Mouse (Mus musculus) small intestine, adult 2 months (tissue): ENCODE data around the gene Rnf6. TPM values are rescaled to one million over a fixed set of nuclear protein-coding genes. Genes with fewer than 3 reads are reported as not detected.
A peak's percentile ranks its signal among the peaks of the same experiment; 100 is the strongest.

ENCODE experiments used
- H3K27ac ChIP-seq: fragments of 200-500 bp; 2 replicates; pipeline ENCODE4 v1.5.1; 2012; ENCODE audit warnings: low read depth, low read length, control low read depth, inconsistent platforms; ENCODE audit not compliant: insufficient read depth
- H3K27me3 ChIP-seq: fragments of 200-500 bp; 2 replicates; pipeline ENCODE4 v1.6.1; 2012; ENCODE audit warnings: mild to moderate bottlenecking, moderate library complexity, low read length, inconsistent platforms; ENCODE audit not compliant: control insufficient read depth, insufficient read depth
- H3K36me3 ChIP-seq: fragments of 200-500 bp; 2 replicates; pipeline ENCODE4 v1.6.1; 2012; ENCODE audit warnings: mild to moderate bottlenecking, low read length, control low read depth, inconsistent platforms; ENCODE audit not compliant: control insufficient read depth, insufficient read depth
- H3K4me1 ChIP-seq: fragments of 200-500 bp; 2 replicates; pipeline ENCODE4 v1.6.1; 2012; ENCODE audit warnings: low read length, inconsistent platforms, mixed read lengths; ENCODE audit not compliant: control insufficient read depth, insufficient read depth, insufficient read length
- H3K4me3 ChIP-seq: fragments of 200-500 bp; 2 replicates; pipeline ENCODE4 v1.5.1; 2012; ENCODE audit warnings: low read depth, mild to moderate bottlenecking, control low read depth, inconsistent platforms, low read length, moderate library complexity
- CTCF ChIP-seq: fragments of 200-500 bp; IDR thresholded peaks from 2 replicates; pipeline ENCODE4 v1.5.1; 2012; ENCODE audit warnings: low read depth, mild to moderate bottlenecking, control low read depth, inconsistent platforms, low read length, moderate library complexity, mixed read lengths; ENCODE audit not compliant: insufficient replicate concordance, insufficient read length; ENCODE audit errors: extremely low read depth
- POLR2A ChIP-seq: fragments of 200-500 bp; IDR thresholded peaks from 2 replicates; pipeline ENCODE4 v1.6.1; 2012; ENCODE audit warnings: low read depth, mild to moderate bottlenecking, control low read depth, inconsistent platforms, low read length, moderate library complexity
- WGBS: fragments of 180-500 bp; shearing (Covaris S2); methylation state at CpG from one replicate; pipeline ENCODE4 v1.1.7; 2018; 5-methylcytosine and 5-hydroxymethylcytosine counted together
- polyA plus RNA-seq: library from polyadenylated mRNA; depleted of rRNA; stranded (reverse); fragments of >200 nt; gene quantifications from 2 replicates; pipeline ENCODE4 v1.2.3, GENCODE M21; 2012; rRNA removed

Gene Rnf6
- 6.1 and 12.9 TPM in 2 replicates for polyA plus RNA-seq

DNA sequence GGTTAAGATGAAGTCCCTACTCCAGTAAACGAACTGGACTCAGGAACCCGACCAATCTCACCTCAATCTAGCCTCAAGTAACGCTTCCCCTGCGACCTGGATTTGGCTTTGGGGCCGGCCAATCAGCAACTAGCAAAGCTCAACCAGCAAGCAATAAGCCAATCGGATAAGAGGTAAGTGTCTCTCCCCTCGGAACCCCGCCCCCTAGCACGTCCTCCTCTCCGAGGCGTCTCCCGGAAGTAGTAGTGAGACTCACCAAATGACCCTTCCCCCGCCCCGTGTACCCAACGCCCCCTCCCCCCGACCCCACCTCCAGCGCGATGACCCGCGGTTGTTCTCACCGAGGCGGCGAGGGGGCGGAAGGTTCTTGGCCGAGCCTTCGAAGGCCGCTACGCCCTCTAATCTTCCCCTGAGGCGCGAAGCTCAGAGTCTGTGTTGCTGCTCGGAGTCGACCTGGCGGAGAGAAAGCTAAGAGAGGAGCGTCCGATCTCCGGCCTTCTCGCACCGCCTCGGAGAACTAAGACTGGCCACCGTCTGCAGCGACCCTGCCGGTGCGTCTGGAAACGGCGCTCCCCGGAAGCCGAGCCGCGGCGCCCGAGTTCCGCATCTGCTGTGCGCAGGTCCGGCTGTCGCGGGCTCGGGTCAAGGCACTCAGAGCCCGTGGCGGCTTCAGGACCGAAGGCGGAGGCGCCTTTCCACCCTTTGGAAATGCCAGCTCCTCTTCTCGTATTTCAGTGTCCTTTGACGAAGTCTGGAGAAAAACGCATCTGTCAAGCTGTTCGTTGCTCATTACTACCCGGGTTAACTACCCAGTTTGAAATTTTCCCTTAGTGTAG, at the start of gene Rnf6:
Gene Rnf6, minus strand, starts transcription at position 677 of the 836 bp plus-strand sequence.
- Histone ChIP-seq H3K27ac (peak within 1 kb of the TSS; percentile 98), H3K4me3 (peak within 1 kb of the TSS; percentile 72), H3K4me1 (peaks cover 3% of the 10 kb centered on the region; the same call in 1 of the 2 replicates), H3K27me3 (no peaks in the 10 kb centered on the region), H3K36me3 (peaks cover 19% of the 10 kb centered on the region)
- TF ChIP-seq POLR2A (peak; percentile 62), CTCF (no peak)
- WGBS = under 1% methylated on average over 63 of the region's 67 CpGs

DNA sequence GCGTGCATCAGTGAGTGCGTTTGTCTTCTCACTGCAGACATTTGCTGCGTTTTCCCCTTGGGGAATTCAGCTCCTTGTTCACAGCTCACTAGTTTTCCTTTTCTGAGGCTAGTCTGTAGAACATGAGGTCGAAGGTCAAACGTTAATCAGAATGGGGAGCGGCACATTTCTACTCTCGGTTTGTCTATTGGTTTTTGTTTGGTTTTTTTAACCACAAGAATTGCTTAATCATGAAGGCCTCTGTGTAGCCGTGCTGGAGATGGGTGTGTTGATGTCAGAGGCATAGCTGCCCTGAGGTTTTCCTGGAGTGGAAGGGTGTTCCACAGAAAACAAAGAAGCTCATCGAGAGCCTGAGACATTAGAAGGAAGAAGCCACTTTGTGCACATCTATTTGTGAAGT, 49.2 kb upstream of the Rnf6 start:
- WGBS = 56% methylated on average over 9 of the region's 9 CpGs
- Histone ChIP-seq H3K27ac (peak overlapping the region; percentile 38), H3K27me3 (no peaks in the 10 kb centered on the region), H3K36me3 (peaks cover 10% of the 10 kb centered on the region), H3K4me1 (no peaks in the 10 kb centered on the region; the same call in 1 of the 2 replicates), H3K4me3 (no peak overlapping the region)
- TF ChIP-seq POLR2A = no peak
- TF ChIP-seq CTCF = no peak

DNA sequence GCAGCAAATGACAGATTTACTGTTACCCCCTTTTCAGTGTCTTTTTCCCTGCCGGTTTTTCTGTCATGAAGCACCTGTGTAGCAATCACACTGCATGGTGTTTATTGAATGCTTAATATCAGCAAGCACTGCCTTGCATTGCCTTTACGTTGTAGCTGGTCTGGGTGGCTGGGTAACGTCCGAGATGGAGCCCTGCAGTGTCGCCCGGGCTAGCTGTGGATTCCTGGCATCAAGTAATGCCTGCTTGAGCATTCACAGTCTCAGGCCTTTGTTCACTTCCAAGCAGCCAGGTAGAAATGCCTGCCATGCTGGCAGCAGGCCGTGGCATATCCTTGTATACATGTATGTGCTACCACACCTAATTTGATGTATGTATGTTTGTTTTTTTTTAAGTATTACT, 46.4 kb upstream of the Rnf6 start:
- Histone ChIP-seq H3K4me3 (no peak overlapping the region), H3K36me3 (peaks cover 5% of the 10 kb centered on the region; the same call in 1 of the 2 replicates), H3K27ac (no peak overlapping the region), H3K4me1 (no peaks in the 10 kb centered on the region; the same call in 1 of the 2 replicates), H3K27me3 (no peaks in the 10 kb centered on the region)
- no peak for TF ChIP-seq POLR2A
- no peak for TF ChIP-seq CTCF
- WGBS = 87% methylated on average over 7 of the region's 7 CpGs

DNA sequence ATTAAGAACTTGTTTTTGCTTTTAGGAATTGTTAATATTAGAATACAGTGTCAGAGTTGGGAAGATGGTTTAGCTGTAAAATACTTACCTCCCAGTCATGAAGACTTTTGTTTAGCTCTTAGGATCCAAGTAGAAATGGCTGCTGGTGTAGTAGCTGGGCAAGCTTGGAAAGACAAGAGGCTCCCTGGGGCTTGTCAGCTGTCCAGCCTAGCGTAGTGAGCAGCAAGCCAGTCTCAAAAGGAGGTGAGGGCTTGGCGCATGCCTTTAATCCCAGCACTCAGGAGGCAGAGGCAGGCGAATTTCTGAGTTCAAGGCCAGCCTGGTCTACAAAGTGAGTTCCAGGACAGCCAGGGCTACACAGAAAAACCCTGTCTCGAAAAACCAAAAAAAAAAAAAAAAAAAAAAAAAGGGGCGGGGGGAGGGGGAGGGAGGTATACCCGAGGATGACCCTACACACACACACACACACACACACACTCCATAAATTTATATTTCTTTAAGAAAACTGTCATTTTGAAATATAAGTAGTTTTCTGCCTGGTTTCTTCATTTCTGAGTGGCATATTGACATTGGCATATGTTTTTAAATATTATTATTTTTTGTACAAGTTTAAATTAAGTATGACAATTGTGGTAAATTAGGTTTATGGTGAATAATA, 44.7 kb upstream of the Rnf6 start:
- no peak for TF ChIP-seq POLR2A
- TF ChIP-seq CTCF = no peak
- Histone ChIP-seq H3K27ac (no peak overlapping the region), H3K4me1 (no peaks in the 10 kb centered on the region; the same call in 1 of the 2 replicates), H3K36me3 (0 out of 2 replicates have a peak, but pooled peaks cover 2% of the 10 kb centered on the region), H3K4me3 (no peak overlapping the region), H3K27me3 (no peaks in the 10 kb centered on the region)
- whole genome bisulfite sequencing = 77% methylated on average over 4 of the region's 6 CpGs

DNA sequence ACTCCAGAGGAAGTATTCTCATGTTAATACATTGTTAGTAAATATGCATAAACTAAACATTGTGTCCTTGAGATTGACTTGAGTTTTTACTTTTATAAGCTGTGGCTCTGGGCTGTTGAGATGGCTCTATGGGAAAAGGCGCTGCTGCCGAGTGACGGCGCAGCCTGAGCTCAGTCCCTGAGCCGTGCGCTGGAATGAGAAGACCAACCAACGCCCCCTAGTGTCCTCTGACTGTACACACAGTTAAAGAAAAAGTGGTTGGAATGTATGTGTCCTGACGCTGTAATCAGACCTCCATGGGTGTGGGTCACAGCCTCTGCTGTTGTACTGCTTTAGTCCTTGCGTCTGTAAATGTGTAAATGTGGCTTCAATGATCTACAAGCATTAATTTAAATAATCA, 38.6 kb upstream of the Rnf6 start:
- Histone ChIP-seq H3K4me1 (no peaks in the 10 kb centered on the region), H3K27me3 (no peaks in the 10 kb centered on the region), H3K36me3 (no peaks in the 10 kb centered on the region), H3K4me3 (no peak overlapping the region), H3K27ac (no peak overlapping the region)
- WGBS = 65% methylated on average over 9 of the region's 9 CpGs
- no peak for TF ChIP-seq POLR2A
- peak; percentile 50; the same call in 1 of the 2 replicates for TF ChIP-seq CTCF

DNA sequence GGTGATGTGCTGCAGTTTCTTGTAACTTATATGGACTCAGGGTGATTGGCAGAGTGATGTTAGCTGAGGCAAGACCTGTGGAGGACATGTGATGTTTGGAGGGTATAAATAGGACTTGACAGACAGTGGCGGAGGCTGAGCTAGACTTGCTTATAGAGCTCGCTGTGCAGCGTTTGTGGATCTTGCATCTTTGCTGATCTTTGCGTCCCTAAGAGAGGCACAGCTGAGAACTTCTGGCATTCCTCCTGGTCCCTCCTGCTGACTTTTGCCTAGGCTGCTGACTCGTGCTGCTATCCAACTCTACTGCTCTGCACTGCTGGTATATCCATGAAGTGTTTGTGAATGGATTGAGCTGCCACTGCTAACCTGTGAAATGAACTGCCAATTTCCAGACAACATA, 32.3 kb upstream of the Rnf6 start:
- TF ChIP-seq POLR2A (no peak), CTCF (no peak)
- WGBS = 58% methylated on average over 5 of the region's 5 CpGs
- H3K4me3 ChIP-seq = no peak overlapping the region

More for the DNA sequence above, 32.3 kb upstream of the Rnf6 start:
- Histone ChIP-seq H3K36me3 (no peaks in the 10 kb centered on the region), H3K4me1 (peaks cover 9% of the 10 kb centered on the region), H3K27ac (no peak overlapping the region; the same call in 1 of the 2 replicates), H3K27me3 (no peaks in the 10 kb centered on the region)
